Mouse (Mus musculus): ENCODE measurements around the gene Mapk12.
A peak's percentile ranks its signal among the peaks of the same experiment; 100 is the strongest.

Gene Mapk12

DNA sequence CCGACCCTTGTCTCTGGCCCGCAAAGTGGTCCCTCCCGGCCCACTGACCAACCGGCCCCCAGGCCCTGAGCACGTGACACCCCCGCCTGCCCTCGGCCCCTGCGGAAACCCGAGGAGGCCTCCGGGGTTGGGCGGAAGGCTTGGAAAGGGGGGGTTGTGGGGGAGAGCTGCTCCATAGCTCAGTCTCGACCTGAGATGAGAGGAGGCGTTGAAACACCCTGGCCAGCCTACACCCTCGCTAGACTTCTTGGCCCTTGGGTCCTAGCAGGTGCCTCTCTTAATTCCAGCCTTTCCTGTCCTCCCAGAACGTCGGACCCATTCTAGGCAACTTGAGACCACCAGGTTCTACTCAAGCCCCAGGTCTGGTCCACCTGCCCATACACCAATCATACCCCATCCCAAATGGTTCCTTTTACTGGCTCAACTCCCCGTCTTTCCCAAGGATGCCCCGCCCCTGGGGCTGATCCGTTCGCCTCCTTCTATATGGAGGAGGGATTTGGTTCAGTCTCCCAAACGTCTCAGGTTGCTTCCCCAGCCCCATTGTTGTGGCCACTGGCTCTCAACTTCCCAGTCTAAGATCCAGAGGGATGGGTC lies at the start of gene Mapk12:
TSS of gene Mapk12 (minus strand) at position 45 of the 594 bp plus-strand sequence.
- DNase-seq, result peak; percentile 71

DNA sequence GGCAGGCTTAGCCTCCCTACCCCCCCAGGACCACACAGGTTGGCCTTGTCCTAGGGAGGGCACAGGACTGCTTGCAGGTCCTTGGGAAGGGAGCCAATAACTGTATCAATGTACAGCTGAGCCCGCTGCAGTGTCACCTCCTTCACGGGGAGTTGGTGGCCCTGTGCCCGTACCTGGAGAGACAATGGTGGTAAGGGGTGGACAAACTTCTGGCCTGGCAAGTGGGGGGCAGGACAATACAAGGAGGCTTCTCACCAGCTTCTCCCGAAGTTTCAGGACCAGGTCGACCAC lies 44.4 kb upstream of the Mapk12 start:
- DNase-seq, result no peak

DNA sequence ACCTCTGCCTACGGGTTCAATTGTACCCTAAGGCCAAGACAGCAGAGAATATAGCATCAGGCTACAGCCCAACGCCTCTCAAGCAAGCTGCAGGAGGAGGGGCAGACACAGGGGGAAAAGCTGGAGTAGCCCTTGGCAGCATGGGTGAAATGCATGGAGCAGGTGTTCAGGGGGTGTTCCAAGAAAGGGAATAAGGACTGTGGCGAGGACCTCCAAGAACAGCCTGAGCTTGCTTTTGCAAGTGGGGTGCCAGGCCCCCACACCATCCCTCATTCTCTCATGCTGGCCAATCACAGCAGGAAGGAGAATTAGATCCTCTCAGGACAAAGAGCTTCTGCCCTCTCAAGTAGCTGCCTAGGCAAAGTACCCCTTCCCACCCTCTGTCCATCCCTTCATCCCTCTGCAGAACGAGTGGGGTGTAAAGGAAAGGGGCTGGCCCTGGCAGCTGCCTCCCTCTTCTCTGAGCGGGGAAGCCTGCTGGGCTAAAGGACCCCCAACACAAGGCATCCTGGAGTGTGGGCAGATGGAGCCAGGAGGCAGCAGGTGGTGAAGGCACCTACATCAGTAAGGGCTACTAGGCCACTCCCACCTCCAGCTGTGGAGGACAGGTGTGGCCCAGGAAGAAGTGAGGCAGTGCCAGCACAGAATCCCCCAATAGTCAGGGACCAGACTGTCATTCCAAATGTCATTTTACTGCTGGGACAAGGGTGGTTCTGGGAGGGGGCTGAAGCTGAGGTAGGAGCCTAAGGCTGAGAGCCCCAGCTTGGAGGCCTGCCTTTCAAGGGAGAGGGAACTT lies 43.8 kb upstream of the Mapk12 start:
- no peak for DNase-seq

DNA sequence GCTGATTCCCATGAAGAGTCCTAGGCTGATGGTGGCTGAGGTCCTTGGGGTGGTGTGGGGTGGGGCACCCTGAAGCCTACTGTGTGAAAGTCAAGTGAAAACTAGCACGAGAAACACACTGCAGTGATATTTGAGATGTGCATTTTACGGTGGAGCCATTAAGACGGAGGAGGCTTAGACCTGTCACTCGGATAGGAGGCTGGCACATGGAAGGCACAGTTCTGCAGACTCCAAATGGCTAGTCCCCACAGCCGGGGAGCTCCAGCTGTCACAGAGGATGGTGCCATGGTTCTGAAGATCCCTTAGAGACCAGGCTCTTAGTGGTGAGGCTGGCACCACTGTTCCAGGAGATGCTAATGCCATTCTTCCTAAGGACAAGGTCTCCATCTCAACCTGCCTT lies 42.3 kb upstream of the Mapk12 start:
- DNase-seq, result no peak

DNA sequence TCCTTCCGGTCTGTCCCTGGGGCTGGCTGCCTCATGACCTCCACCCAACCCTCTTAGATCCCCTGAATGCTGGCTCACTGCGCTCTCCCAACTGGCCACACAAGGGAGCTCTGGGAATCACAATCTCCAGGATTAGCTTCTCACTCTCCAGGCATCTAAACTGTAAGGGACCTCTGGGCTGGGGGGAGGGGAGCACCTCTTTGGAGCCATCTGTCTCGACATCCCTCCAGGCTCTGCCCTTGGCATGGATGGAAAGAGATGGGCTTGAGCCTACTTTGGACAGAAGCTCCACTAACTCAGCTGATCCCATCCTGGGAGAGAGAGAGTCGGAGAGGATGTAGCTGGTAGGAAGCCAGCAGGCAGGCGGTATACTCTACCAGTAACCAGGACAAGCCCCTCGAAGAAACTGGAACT lies 41.8 kb upstream of the Mapk12 start:
- DNase-seq, result no peak

DNA sequence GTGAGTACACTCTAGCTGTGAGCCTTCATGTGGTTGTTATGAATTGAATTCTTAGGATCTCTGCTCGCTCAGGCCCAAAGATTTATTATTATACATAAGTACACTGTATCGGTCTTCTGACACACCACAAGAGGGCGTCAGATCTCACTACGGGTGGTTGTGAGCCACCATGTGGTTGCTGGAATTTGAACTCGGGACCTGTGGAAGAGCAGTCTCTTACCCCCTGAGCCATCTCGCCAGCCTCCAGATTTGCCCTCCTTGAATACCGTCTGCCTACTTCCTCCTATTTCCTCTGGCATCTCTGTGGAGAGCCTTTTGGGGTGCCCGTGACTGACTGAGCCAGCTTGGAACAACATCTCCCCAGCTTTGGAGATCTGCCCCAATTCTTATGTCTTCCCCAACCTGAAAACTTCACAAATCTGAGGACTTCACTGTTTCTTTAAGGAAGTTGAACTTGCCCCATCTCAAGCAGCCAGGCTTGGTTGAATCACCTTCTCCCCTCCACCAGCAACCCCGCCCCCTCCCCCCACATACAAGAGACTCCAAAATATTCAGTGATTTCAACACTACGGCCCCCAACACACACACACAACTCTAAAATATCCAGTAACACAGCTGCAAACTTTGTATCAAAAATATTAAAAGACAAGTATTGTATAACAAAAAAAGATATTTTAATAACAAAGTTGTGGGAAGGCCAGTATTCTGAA lies 41.2 kb upstream of the Mapk12 start:
- DNase-seq, result no peak

DNA sequence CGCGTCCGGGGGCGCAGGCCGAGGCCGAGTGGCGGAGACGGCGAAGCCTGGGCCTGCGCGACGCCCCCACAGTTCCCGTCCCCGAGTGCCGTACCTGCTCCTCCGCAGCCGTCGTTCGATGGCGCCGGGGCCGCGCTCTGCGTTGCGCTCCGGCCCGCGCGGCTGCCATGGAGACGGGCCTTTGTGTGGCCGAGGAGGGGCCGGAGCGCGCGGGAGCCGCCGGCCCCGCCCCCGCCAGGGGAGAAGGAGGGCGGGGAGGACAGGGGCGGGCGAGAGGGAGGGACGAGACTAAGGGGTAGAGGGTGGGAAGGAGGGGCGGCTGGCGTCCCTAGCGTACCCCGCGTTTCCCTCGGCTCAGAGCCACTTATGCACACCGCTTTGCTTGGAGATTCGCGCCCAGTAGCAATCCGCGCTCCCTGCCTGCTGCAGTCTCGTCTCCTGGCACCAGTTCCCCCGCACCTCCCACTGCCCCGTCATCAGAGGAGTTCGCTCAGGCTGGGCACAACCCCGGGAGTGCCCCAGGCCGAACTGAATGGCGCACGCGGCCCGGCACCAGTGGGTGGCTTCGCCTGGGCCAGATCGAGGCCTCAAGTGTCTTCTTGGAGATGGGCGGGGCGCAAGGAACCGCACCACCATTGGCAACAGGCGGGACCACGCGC lies 40.2 kb upstream of the Mapk12 start, which contains the start of gene Plxnb2:
TSS of gene Plxnb2 (minus strand) at position 218 of the 659 bp plus-strand sequence.
- peak; percentile 74 for DNase-seq

DNA sequence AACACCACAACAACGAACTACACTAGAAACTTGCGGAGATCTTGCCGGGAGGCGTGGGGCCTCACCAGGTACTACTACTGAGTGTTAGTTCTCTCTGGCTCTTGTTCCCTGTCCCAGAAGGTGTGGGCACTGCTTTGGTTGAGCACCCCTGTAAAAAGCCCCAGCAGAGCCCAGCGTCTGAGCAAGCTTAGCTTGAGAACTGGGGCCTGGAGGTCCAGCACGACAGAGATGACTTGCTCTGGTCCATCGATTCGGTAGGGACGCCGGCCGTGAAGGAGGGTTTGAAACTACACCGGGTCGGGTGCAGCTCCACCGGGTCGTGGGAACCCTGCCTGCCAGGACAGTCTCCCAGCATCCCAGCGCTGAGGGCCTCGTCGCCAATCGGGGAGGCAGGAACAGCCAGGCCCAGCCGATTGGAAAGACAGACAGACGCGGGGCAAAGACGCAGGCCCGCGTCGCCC lies 39.6 kb upstream of the Mapk12 start:
- no peak for DNase-seq

DNA sequence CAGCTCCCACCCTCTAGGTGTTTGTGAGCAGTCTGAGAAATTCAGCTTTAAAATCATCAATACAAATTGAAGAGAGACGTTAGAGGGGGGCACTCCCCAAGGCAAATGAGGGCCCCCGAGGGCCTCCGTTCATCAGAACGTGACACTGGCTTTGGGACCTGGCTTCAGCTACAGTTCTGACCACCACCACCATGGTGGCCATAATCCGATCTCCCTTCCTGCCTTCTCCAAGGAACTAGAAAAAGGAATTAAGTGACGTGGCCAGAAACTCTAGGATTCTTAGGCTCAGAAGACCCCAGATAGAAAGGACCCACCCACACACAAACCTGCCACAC lies 39.1 kb upstream of the Mapk12 start:
- DNase-seq, result no peak

DNA sequence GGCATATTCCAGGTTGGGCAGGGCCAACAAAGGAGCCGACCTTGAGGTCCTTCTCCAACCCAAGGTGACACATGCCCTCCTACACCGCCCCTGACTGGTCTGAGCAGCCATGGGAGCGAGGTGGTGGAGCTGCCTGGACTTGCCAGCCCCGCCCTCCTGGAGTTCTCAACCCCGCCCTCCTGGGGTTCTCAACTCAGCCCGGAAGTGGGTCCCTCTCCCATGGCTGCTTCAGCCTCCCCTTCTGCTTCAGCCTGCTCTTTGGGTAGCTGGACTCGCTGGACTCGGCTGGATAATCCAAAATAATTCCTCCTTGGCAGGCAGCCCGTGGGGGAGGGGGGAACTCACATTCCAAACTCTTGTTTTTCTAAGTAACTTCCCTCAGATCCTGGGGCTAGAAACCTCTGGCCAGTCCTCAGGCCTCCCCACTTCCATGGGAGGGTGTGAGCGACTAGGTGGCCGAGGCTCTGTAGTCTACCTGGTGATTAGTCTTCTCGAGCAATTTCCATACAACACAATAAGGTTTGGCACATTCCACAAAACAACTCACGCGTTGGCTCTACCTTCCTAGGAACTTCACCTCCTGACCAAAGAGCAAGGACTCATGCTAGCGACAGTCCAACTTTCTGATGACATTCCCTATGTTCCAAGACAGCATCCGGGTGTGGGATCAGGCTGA lies 38.6 kb upstream of the Mapk12 start:
- DNase-seq, result peak; percentile 74

DNA sequence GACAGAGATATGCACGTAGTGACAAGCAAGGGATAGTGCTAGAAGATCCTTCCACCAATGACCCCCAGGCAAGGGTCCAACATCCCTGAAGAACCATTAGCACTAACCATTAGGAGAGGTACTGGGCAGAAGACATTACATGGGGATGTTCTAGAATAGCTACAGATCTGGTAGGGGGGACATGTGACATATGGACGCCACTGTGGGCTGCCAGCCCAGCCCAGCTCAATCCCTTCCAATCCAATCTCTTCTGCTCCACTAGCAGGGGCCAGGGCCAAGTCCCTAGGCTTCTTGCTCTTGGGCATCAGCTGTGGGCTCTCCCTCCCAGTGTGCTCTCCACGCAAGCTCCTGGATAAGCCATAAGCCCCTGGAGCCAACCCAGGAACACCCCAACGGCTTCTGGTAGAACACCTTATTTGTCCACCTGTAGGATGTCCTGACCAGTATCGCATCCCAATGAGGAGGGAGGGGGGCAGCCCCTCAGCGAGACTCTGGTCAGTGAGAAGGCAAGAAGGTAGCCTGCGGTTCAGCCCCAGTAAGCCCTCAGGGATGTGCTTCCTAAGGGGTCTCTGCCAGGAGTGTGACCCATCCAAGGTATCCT lies 37.9 kb upstream of the Mapk12 start:
- peak; percentile 86 for DNase-seq

DNA sequence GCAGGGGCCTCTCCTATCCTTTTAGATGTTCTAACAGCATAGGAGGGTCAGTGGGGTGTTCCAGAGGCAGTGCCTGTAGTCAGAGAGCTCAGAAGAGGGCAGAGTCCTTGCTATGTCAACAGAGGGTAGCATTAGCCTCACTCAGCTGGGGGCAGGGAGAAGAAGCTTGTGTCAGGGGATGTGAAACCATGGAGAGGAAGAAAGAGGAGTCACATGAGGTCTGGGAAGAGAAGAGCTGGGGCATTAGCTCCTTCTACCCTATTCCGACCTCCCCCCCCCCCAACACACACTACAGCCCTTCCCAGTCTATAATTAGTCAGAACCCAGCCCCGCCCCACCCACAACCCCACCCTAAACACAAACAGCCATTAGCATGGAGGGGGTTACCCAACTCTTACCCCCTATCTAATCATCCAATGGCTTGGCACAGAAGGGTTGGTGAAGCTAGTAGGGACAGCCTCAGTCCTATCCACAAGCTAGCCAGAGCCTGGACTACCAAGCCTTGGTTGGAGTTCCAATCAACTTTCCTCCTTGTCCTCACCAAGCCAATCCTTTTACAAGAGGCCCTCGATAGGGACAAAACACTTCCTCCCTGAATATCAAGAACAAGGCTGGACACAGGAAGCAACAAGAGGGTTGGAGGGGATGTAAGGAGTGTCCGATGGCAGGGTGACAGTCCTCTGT lies 37.2 kb upstream of the Mapk12 start:
- no peak for DNase-seq

DNA sequence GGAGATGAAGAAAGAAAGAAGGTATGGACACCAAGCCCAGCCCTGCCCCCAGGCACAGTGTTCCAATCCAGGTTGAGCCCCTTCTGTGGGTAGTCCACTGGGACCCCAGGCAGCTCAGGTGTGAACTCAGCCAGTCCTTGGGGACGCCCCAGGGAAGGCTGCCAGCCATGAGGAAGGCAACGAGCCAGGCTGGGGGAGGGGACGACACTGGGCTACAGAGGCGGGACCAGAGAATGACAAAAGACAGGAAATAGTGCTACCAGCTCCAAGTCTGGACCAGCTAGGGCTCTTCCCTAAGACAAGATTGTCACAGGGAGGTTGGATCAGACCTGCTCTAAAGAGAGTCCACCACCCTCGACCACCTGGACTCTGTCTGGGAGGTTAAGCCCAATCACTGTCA lies 36.6 kb upstream of the Mapk12 start:
- DNase-seq, result peak; percentile 82

DNA sequence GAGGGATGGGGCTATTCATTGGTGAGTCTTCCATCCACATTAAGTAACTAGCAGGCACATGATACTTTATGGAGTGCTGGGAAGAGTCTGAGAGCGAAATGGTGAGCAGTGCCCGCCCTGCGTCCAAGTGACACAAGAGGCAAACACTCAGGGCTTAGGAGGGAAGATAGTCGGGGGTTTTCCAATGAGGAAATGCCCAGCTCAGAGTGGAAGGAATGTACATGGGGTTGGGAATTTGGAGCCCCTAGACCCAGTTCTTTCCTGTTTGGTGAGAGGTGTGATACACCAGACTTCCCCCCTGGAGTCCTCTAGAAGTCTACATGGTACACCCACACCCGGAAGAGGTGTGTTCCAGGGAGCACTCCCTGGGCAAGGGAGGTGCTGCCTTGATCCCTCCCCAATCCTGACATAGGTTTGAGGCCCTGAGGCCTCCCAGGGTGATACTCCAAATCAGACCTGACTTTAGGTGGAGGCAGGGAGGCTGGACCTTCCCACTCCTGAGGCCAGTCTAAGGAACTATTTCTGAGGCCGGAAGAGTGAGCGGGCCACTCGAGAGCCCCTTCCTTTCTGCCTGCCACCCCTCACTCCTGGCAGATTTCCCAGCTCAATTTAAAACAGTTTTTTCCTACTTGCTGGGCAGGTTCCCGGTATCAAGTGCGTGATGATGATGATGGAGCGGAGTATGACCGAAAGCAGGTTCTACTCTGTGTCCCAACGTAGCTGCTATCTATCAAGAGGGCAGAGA lies 35.1 kb upstream of the Mapk12 start:
- DNase-seq, result no peak

DNA sequence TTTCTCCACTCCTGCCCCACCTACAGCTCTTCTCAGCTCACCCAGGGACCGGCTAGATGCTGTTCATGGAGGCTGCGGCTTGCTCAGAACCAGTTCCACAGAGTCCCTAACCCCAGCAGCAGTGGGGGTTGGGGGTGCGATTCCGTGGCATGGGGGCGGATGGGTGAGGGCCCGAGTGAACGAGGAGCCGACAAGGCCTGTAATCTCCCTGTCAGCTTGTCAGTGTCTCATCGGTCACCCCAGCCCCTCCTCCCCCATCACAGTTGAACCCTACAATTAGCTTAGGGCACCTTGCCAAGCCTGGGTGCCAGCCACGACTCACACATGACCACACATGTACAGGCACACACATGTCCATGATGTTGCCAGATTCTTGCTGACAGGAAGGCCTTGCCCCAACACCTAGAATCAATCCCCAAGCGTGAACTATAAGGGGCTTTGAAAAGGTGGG lies 34.4 kb upstream of the Mapk12 start:
- DNase-seq, result no peak

DNA sequence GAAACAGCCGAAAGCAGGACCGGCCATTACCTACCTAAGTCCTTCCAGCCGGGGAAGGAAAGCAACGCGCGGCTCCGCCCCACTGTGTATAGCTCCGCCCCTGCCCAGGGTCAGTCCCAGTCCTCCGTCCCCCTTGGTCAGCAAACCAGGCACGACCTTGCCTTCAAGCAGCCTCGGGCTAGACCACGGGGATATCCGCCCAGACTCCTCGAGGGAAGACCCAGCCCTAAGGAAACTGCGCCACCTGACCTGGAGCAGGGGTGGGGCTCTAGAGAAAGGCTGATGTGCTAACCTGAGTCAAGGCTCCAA lies 33.4 kb upstream of the Mapk12 start:
- peak; percentile 78 for DNase-seq

DNA sequence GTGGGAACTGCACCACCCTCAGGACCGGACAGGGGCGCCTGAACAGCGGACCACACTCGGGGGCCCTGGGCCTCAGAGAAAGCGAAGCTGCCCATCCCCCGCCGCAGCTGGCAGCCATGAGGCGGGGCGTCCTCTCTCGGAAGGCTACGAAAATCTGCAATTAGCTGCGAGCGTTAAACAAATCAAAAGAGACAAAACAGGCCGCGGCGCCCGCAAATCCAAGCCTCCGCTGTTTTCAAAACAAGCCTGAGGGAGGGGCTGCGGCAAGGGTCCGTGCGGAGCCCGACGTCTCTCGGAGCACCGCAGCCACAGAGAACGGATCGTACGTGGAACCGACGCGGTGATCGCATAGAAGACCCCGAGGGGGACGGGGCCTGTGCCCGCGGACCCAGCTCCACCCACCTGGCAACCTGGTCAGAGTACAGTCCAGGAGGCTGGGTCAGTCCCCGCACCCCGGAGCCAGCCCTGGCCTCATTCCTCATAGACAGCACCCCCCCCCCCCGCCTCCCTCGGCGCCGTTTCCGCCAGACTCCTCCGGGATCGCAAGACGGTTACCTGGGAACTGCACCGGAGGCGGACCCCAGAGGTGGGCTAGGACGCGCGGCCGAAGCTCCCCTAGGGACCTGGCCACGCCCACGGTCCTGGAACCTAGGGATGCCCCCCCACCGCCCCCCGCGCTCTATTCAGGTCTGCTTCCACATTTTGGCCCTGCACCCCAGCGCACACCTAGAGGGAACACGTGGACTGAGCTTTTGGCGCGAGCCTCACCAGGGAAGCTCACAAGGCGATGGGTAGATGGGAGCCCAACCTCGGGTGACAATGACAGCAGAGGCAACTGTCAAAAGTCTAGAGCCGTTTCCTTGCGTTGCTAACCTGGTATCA lies 32.8 kb upstream of the Mapk12 start:
- no peak for DNase-seq

DNA sequence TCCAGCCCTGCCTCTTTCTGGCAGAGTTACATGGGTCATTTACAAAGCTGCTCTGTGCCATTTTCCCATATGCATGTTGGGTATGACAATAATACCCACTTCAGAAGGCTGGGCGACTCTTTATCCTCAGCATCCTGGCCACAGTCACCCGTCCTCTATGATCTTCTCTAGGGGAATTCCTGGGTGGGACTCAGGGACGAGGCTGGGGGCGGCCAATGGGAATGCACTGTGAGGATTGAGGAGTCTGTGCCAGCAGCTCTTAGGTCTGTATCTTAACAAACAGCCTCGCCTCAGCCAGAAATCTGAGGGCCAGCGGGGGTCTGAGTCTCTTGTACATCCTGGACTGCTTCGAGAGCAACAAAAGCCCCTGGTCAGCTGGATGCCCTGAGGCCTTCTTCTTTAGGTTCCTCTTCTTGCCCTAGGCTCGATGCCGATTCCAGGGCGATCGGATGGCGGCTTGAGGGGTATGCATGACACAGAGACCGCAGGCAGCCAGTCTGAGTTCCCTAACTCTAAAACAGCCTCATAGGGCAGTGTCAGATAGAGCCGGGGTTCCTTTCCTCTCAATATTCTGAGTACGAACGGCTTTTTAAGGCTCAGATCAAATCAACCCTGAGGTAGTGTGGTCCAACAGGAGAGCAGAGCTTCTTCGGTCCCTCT lies 31.9 kb upstream of the Mapk12 start:
- DNase-seq, result no peak

DNA sequence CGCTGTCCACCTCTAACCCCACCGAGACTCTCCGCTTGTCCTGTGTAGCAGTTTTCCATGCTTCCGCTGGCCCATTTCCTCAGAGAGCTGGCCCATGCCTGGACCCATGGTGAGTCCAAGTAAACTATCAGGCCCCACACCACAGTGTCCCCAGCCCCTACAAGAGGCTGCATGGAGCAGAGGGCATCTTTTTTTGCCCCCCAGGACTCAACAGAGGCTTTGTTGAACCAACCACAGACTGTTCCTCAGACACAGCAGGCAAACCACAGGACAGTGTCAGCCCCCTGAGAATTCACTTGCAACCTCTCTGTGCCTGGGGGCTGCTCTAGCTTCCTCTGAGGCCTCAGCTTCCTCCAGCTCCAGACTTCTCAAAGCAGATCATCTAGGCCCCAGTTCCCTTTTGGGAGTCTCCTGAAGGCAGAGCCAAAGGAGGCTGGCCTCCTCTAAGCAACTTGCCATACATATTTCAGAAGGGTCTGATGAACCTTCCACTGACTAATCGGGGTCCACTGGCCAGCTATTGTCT lies 31.1 kb upstream of the Mapk12 start:
- DNase-seq, result no peak

DNA sequence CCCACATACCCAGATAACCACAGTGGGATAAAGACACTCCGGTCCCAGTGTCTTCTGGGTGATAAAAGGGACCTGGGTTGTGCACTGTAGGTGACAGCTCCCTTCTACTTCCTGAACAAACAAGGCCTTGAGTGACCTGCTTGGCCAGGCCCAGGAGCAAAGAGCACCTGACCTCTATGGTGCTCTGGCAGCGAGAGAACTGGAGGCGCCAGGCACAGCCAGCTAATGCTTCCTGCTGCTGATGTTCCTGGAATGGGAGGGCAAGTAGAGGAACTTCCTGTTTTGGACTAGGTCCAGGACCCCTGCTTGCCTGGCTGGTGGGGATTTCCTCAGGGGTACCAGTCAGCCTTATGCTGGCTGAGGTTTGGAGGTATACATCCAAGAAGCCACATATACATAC lies 29.6 kb upstream of the Mapk12 start:
- no peak for DNase-seq

All from cerebellum, adult 8-10 months (tissue).